Comparison of ENCODE assay signal across 25 mouse cellular contexts in genomic region chr13:84693462-84693861, GRCm38 (mm10).
"Had no signal": no experiment of that assay in that cellular context is flagged by ENCODE, and none has a peak within 500 bp of the region (broad histone marks: within the 10 kb centered on the region; RNA-seq: fewer than 3 reads in every experiment).

No protein-coding gene starts in this region.

- H3K27me3 ChIP-seq: limb, embryonic 15.5 days; lung, embryonic 15.5 days; neural tube, embryonic 12.5 days; neural tube, embryonic 15.5 days; stomach, embryonic 15.5 days had no signal

- H3K4me2 ChIP-seq: limb, embryonic 15.5 days; liver, embryonic 11.5 days; lung, embryonic 15.5 days; midbrain, embryonic 11.5 days; neural tube, embryonic 12.5 days; neural tube, embryonic 15.5 days; stomach, embryonic 15.5 days had no signal

- H3K36me3 ChIP-seq: limb, embryonic 15.5 days; lung, embryonic 15.5 days; neural tube, embryonic 12.5 days; neural tube, embryonic 15.5 days; stomach, embryonic 15.5 days had no signal

- ATAC-seq: intestine, embryonic 16.5 days; liver, postnatal 0 days had no signal

- H3K4me3 ChIP-seq: layer of hippocampus, adult 2 months; limb, embryonic 15.5 days; lung, embryonic 15.5 days; neural tube, embryonic 12.5 days; neural tube, embryonic 15.5 days; stomach, embryonic 15.5 days had no signal

- H3K9me3 ChIP-seq: limb, embryonic 15.5 days; lung, embryonic 15.5 days; neural tube, embryonic 12.5 days; neural tube, embryonic 15.5 days; stomach, embryonic 15.5 days had no signal

- H3K4me1 ChIP-seq: limb, embryonic 15.5 days; lung, embryonic 15.5 days; neural tube, embryonic 12.5 days; neural tube, embryonic 15.5 days; stomach, embryonic 15.5 days had no signal

- DNase-seq: kidney, adult 18-20 months; kidney, adult 9 months; kidney, postnatal 25 days; layer of hippocampus, adult 9-11 months; left cerebral cortex, postnatal 4 days; liver, postnatal 0 days; lung, postnatal 10 days; lung, postnatal 36 days; midbrain, embryonic 14.5 days; right cerebral cortex, adult 18-20 months; right cerebral cortex, postnatal 14 days; right cerebral cortex, postnatal 4 days; thymus, adult 18-20 months; thymus, postnatal 36 days had no signal

- H3K27ac ChIP-seq: kidney, postnatal 0 days; limb, embryonic 15.5 days; liver, embryonic 14.5 days; lung, embryonic 15.5 days; neural tube, embryonic 12.5 days; neural tube, embryonic 15.5 days; stomach, embryonic 15.5 days had no signal

- H3K9ac ChIP-seq: limb, embryonic 15.5 days; liver, embryonic 14.5 days; liver, postnatal 0 days; lung, embryonic 15.5 days; neural tube, embryonic 12.5 days; neural tube, embryonic 15.5 days; stomach, embryonic 15.5 days had no signal
